Mouse (Mus musculus) hindbrain, embryonic 16.5 days (tissue): ENCODE data around the gene Plagl1. TPM values are rescaled to one million over a fixed set of nuclear protein-coding genes. Genes with fewer than 3 reads are reported as not detected.

ENCODE experiments used
- ATAC-seq: fragments of 200-750 bp; cut with Nextera tagmentation; 2 replicates; pipeline ENCODE4 v1.8.0; 2017; ENCODE audit warnings: moderate TSS enrichment, moderate library complexity
- H3K27ac ChIP-seq: fragments of 300-500 bp; sonication (generic); 2 replicates; pipeline ENCODE4 v1.5.1; 2014; ENCODE audit warnings: low read depth, mild to moderate bottlenecking, control low read depth, low read length, moderate library complexity
- H3K27me3 ChIP-seq: fragments of 300-500 bp; sonication (generic); replicated peaks from 2 replicates; pipeline ENCODE4 v1.6.1; 2014; ENCODE audit warnings: low read length; ENCODE audit not compliant: control insufficient read depth, insufficient read depth
- H3K36me3 ChIP-seq: fragments of 300-500 bp; sonication (generic); 2 replicates; pipeline ENCODE4 v1.6.1; 2014; ENCODE audit warnings: mild to moderate bottlenecking, low read length, moderate library complexity, mixed read lengths; ENCODE audit not compliant: control insufficient read depth, insufficient read depth
- H3K4me1 ChIP-seq: fragments of 300-500 bp; sonication (generic); 2 replicates; pipeline ENCODE4 v1.6.1; 2014; ENCODE audit warnings: low read depth, low read length; ENCODE audit not compliant: control insufficient read depth, insufficient read depth
- H3K4me2 ChIP-seq: fragments of 300-500 bp; sonication (generic); 2 replicates; pipeline ENCODE4 v1.6.1; 2014; ENCODE audit warnings: mild to moderate bottlenecking, low read length, control low read depth, moderate library complexity
- H3K4me3 ChIP-seq: fragments of 300-500 bp; sonication (generic); 2 replicates; pipeline ENCODE4 v1.5.1; 2014; ENCODE audit warnings: mild to moderate bottlenecking, low read length, control low read depth, moderate library complexity
- H3K9ac ChIP-seq: fragments of 300-500 bp; sonication (generic); 2 replicates; pipeline ENCODE4 v1.6.1; 2014; ENCODE audit warnings: low read depth, mild to moderate bottlenecking, control low read depth, low read length, moderate library complexity
- H3K9me3 ChIP-seq: fragments of 300-500 bp; sonication (generic); 2 replicates; pipeline ENCODE4 v1.6.1; 2014; ENCODE audit warnings: mild to moderate bottlenecking, low read length, moderate library complexity; ENCODE audit not compliant: control insufficient read depth
- WGBS: fragments of 180-500 bp; shearing (Covaris S2); extraction: QIAGEN DNeasy Blood & Tissue Kit; methylation state at CpG from one replicate; pipeline ENCODE4 v1.1.7; 2014; 5-methylcytosine and 5-hydroxymethylcytosine counted together
- polyA plus RNA-seq: library from polyadenylated mRNA; unstranded; fragments of >200 nt; fragmentation: Nextera tagmentation; extraction: Ambion mirVana; gene quantifications from 2 replicates; pipeline ENCODE4 v1.2.1, GENCODE M21; 2015

Gene Plagl1
- polyA plus RNA-seq, 1 experiment from 2014 or later: 25.4 TPM

- no peak for ATAC-seq
- Histone ChIP-seq H3K4me2 (no peak overlapping the region), H3K27ac (no peak overlapping the region), H3K4me3 (no peak overlapping the region), H3K9ac (no peak overlapping the region), H3K4me1 (peaks cover 8% of the 10 kb centered on the region), H3K9me3 (no peaks in the 10 kb centered on the region), H3K36me3 (no peaks in the 10 kb centered on the region), H3K27me3 (peaks cover 7% of the 10 kb centered on the region)
- WGBS: 83% methylated on average over 3 of the region's 3 CpGs
Measured at GRCm38 (mm10) chr10:13065129-13065752, 4.9 kb downstream of the Plagl1 start.

GRCm38 (mm10) chr10:13071031-13071430 is 10.7 kb downstream of the Plagl1 start:
- H3K4me1 ChIP-seq: no peaks in the 10 kb centered on the region
- WGBS: 91% methylated on average over 2 of the region's 2 CpGs
- H3K9ac ChIP-seq: no peak overlapping the region
- no peaks in the 10 kb centered on the region for H3K27me3 ChIP-seq
- H3K4me3 ChIP-seq: no peak overlapping the region
- no peaks in the 10 kb centered on the region for H3K36me3 ChIP-seq
- no peaks in the 10 kb centered on the region for H3K9me3 ChIP-seq
- ATAC-seq: no peak
- H3K27ac ChIP-seq: no peak overlapping the region
- H3K4me2 ChIP-seq: no peak overlapping the region

- 47% methylated on average over 7 of the region's 7 CpGs for WGBS
- Histone ChIP-seq H3K9ac (no peak overlapping the region), H3K36me3 (no peaks in the 10 kb centered on the region), H3K4me1 (no peaks in the 10 kb centered on the region), H3K9me3 (no peaks in the 10 kb centered on the region), H3K27me3 (no peaks in the 10 kb centered on the region), H3K4me3 (no peak overlapping the region), H3K4me2 (no peak overlapping the region), H3K27ac (no peak overlapping the region)
- no peak for ATAC-seq
Measured at GRCm38 (mm10) chr10:13076807-13077532, 16.7 kb downstream of the Plagl1 start.

GRCm38 (mm10) chr10:13082459-13082858 is 22.2 kb downstream of the Plagl1 start:
- H3K9me3 ChIP-seq: no peaks in the 10 kb centered on the region
- H3K4me3 ChIP-seq: no peak overlapping the region
- no peak overlapping the region for H3K9ac ChIP-seq
- H3K27ac ChIP-seq: no peak overlapping the region
- no peaks in the 10 kb centered on the region; the same call in 1 of the 2 replicates for H3K27me3 ChIP-seq
- H3K36me3 ChIP-seq: no peaks in the 10 kb centered on the region
- H3K4me1 ChIP-seq: no peaks in the 10 kb centered on the region
- 42% methylated on average over 12 of the region's 12 CpGs for WGBS
- H3K4me2 ChIP-seq: no peak overlapping the region
- peak; percentile 89 for ATAC-seq

- ATAC-seq: peak; percentile 97
- peak overlapping the region; percentile 58 for H3K4me3 ChIP-seq
- H3K27ac ChIP-seq: peak overlapping the region; percentile 6; the same call in 1 of the 2 replicates
- H3K27me3 ChIP-seq: no peaks in the 10 kb centered on the region; the same call in 1 of the 2 replicates
- WGBS: 54% methylated on average over 70 of the region's 70 CpGs
- H3K4me1 ChIP-seq: no peaks in the 10 kb centered on the region
- peak overlapping the region; percentile 63 for H3K9ac ChIP-seq
- H3K9me3 ChIP-seq: peaks cover 13% of the 10 kb centered on the region
- no peaks in the 10 kb centered on the region for H3K36me3 ChIP-seq
- H3K4me2 ChIP-seq: peak overlapping the region; percentile 67
Measured at GRCm38 (mm10) chr10:13090596-13091424, 30.5 kb downstream of the Plagl1 start.

GRCm38 (mm10) chr10:13092996-13093395 is 32.7 kb downstream of the Plagl1 start:
- Histone ChIP-seq H3K27me3 (no peaks in the 10 kb centered on the region), H3K9ac (no peak overlapping the region), H3K27ac (no peak overlapping the region), H3K4me1 (no peaks in the 10 kb centered on the region), H3K4me3 (no peak overlapping the region), H3K9me3 (peaks cover 13% of the 10 kb centered on the region), H3K36me3 (no peaks in the 10 kb centered on the region), H3K4me2 (no peak overlapping the region; the same call in 1 of the 2 replicates)
- no peak for ATAC-seq
- WGBS: 59% methylated on average over 3 of the region's 3 CpGs

GRCm38 (mm10) chr10:13098895-13099294 is 38.6 kb downstream of the Plagl1 start:
- Histone ChIP-seq H3K9ac (no peak overlapping the region), H3K27me3 (no peaks in the 10 kb centered on the region), H3K4me1 (no peaks in the 10 kb centered on the region), H3K9me3 (no peaks in the 10 kb centered on the region), H3K36me3 (no peaks in the 10 kb centered on the region), H3K27ac (no peak overlapping the region), H3K4me3 (no peak overlapping the region), H3K4me2 (no peak overlapping the region)
- no peak for ATAC-seq
- 86% methylated on average over 1 of the region's 1 CpGs for WGBS

GRCm38 (mm10) chr10:13100061-13100648 is 39.9 kb downstream of the Plagl1 start:
- 85% methylated on average over 6 of the region's 6 CpGs for WGBS
- Histone ChIP-seq H3K4me1 (no peaks in the 10 kb centered on the region), H3K9ac (no peak overlapping the region), H3K9me3 (no peaks in the 10 kb centered on the region), H3K4me2 (no peak overlapping the region), H3K27me3 (no peaks in the 10 kb centered on the region), H3K36me3 (no peaks in the 10 kb centered on the region), H3K27ac (no peak overlapping the region), H3K4me3 (no peak overlapping the region)
- ATAC-seq: no peak
